Mouse (Mus musculus): ENCODE results near the gene Mcm3ap.

The Mcm3ap gene

GRCm38 (mm10) chr10:76468203-76469162 lies at the start of gene Mcm3ap, which contains the start of gene Ybey:
Gene Mcm3ap (plus strand): TSS chr10:76468927.
Gene Ybey (minus strand): TSS chr10:76469114.
- DNase-seq: peak; percentile 87

GRCm38 (mm10) chr10:76425674-76426073 lies 43.1 kb upstream of the Mcm3ap start:
- DNase-seq: no peak

GRCm38 (mm10) chr10:76433925-76434324 lies 34.8 kb upstream of the Mcm3ap start:
- no peak for DNase-seq

GRCm38 (mm10) chr10:76439107-76439890 lies 29.4 kb upstream of the Mcm3ap start:
- DNase-seq: no peak

GRCm38 (mm10) chr10:76440281-76440680 lies 28.4 kb upstream of the Mcm3ap start, which contains the start of gene AC141477.1:
Gene AC141477.1 (minus strand): TSS chr10:76440444.
- DNase-seq: no peak

GRCm38 (mm10) chr10:76442178-76443088 lies 26.3 kb upstream of the Mcm3ap start, which contains the start of gene Pcnt:
Gene Pcnt (minus strand): TSS chr10:76442786.
- DNase-seq: peak; percentile 97

GRCm38 (mm10) chr10:76445996-76446681 lies 22.6 kb upstream of the Mcm3ap start:
- no peak for DNase-seq

GRCm38 (mm10) chr10:76447406-76448229 lies 21.1 kb upstream of the Mcm3ap start:
- DNase-seq: no peak

- DNase-seq: no peak
Measured at GRCm38 (mm10) chr10:76448851-76449250, 19.9 kb upstream of the Mcm3ap start, which contains the start of gene 2610028H24Rik. Gene 2610028H24Rik (plus strand): TSS chr10:76449081.

- DNase-seq: peak; percentile 61
Measured at GRCm38 (mm10) chr10:76455289-76455688, 13.4 kb upstream of the Mcm3ap start.

GRCm38 (mm10) chr10:76461255-76461654 lies 7.5 kb upstream of the Mcm3ap start:
- no peak for DNase-seq

- no peak for DNase-seq
Measured at GRCm38 (mm10) chr10:76462312-76462711, 6.4 kb upstream of the Mcm3ap start.

- DNase-seq: no peak
Measured at GRCm38 (mm10) chr10:76462721-76463120, 6.0 kb upstream of the Mcm3ap start.

GRCm38 (mm10) chr10:76473759-76474158 lies 5.0 kb downstream of the Mcm3ap start:
- no peak for DNase-seq

- no peak for DNase-seq
Measured at GRCm38 (mm10) chr10:76480851-76481250, 12.1 kb downstream of the Mcm3ap start.

GRCm38 (mm10) chr10:76481480-76481879 lies 12.8 kb downstream of the Mcm3ap start:
- no peak for DNase-seq

- no peak for DNase-seq
Measured at GRCm38 (mm10) chr10:76486302-76486701, 17.6 kb downstream of the Mcm3ap start.

GRCm38 (mm10) chr10:76488265-76488664 lies 19.5 kb downstream of the Mcm3ap start:
- DNase-seq: no peak

- DNase-seq: no peak
Measured at GRCm38 (mm10) chr10:76489205-76489604, 20.5 kb downstream of the Mcm3ap start.

GRCm38 (mm10) chr10:76493527-76493926 lies 24.8 kb downstream of the Mcm3ap start:
- DNase-seq: no peak

- DNase-seq: no peak
Measured at GRCm38 (mm10) chr10:76495501-76495900, 26.8 kb downstream of the Mcm3ap start.
